Mouse (Mus musculus) CD4-positive, CD25-positive, alpha-beta regulatory T cell (primary cell): ENCODE data around the gene Rpl11. TPM values are rescaled to one million over a fixed set of nuclear protein-coding genes. Genes with fewer than 3 reads are reported as not detected.

Experiments
- polyA plus RNA-seq: library from polyadenylated mRNA; unstranded; fragments of 100-300 nt; shearing (Covaris generic); gene quantifications from one replicate; pipeline ENCODE4 v1.2.1, GENCODE M21; 2017

The Rpl11 gene
- 326 TPM for polyA plus RNA-seq

DNA sequence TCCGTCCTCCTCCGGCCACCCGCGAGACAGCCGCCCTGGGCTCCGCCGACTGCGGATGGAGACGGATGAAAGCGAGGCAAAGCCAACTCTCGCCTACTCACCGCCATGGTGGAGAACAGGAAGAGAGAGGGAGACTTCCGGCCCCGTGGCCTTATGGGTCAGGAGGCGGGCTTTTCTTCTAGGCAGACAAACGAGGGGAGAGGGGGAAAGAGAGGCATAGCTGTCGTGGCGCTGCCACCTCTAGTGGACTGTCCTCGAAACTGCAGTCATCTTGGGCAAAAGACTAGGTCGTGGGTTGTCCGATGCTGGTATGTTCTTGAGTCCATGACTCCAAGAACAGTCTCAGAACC is at the start of gene Rpl11:
TSS of gene Rpl11 (minus strand) at position 182 of the 350 bp plus-strand sequence.

DNA sequence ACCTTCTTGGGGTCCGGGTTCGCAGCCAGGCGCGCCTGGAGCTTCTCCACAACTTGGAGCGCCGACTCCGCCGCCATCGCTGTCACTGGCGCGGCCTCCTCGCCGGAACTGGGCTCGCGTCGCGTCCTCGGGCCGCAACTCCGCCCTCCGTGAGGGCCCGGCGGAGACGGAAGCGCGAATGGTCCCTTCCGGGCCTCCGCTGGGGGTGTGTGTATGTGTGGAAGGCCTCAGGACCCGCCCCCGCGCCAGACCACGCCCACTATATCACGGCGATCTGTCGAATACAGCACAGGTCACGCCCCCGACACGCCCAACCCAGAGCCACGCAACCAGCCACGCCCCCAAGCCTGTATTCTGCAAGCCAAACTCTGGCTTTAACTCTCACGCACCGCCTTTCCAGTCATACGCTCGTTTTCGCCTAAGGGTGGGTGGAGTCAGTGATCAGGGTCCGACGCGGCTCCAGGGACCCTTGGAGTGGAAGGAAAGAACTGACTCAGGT is 31.6 kb downstream of the Rpl11 start, which contains the start of gene Eloa:
TSS of gene Eloa (minus strand) at position 215 of the 499 bp plus-strand sequence.

GRCm38 (mm10) chr4:135986943-135987710 is 66.1 kb downstream of the Rpl11 start, which contains the start of gene Pithd1:
TSS of gene Pithd1 (minus strand) at chr4:135987264.

Other genes with a start within 250 kb of the Rpl11 start
- gene Srsf10, start 197.7 kb downstream of the Rpl11 start, polyA plus RNA-seq, result 158 TPM
- 195 TPM for gene Pnrc2, start 179.6 kb downstream of the Rpl11 start, polyA plus RNA-seq
- 15.4 TPM for gene Cnr2, start 158.0 kb downstream of the Rpl11 start, polyA plus RNA-seq
- gene Fuca1, start 132.7 kb downstream of the Rpl11 start, polyA plus RNA-seq, result 88.7 TPM
- gene Hmgcl, start 107.0 kb downstream of the Rpl11 start, polyA plus RNA-seq, result 70.9 TPM
- 21.5 TPM for gene Gale, start 89.7 kb downstream of the Rpl11 start, polyA plus RNA-seq
- 308 TPM for gene Lypla2, start 80.8 kb downstream of the Rpl11 start, polyA plus RNA-seq
- gene Pithd1, start 66.2 kb downstream of the Rpl11 start, polyA plus RNA-seq, result 77.8 TPM
- gene Eloa, start 31.7 kb downstream of the Rpl11 start, polyA plus RNA-seq, result 50.7 TPM
- gene Id3, start 90.1 kb upstream of the Rpl11 start, polyA plus RNA-seq, result 281 TPM
- 23.0 TPM for gene E2f2, start 119.0 kb upstream of the Rpl11 start, polyA plus RNA-seq
- gene Asap3, start 152.9 kb upstream of the Rpl11 start, polyA plus RNA-seq, result 0.24 TPM
- gene Tcea3, start 194.3 kb upstream of the Rpl11 start, polyA plus RNA-seq, result 0.61 TPM
- gene Zfp46, start 231.3 kb upstream of the Rpl11 start, polyA plus RNA-seq, result 14.4 TPM